Mouse (Mus musculus) liver, embryonic 16.5 days (tissue): ENCODE measurements around the gene Gm14137. TPM values are rescaled to one million over a fixed set of nuclear protein-coding genes. Genes with fewer than 3 reads are reported as not detected.
A peak's percentile ranks its signal among the peaks of the same experiment; 100 is the strongest.

Experiments
- ATAC-seq: fragments of 200-750 bp; cut with Nextera tagmentation; 2 replicates; pipeline ENCODE4 v1.8.0; 2017; ENCODE audit warnings: low read depth, mild to moderate bottlenecking, moderate number of reproducible peaks, moderate library complexity
- H3K27ac ChIP-seq: fragments of 300-500 bp; sonication (generic); 2 replicates; pipeline ENCODE4 v1.5.1; 2014; ENCODE audit warnings: mild to moderate bottlenecking, low read length
- H3K27me3 ChIP-seq: fragments of 300-500 bp; sonication (generic); 2 replicates; pipeline ENCODE4 v1.6.1; 2014; ENCODE audit warnings: low read depth, low read length, mixed read lengths; ENCODE audit not compliant: control insufficient read depth, insufficient read depth
- H3K36me3 ChIP-seq: fragments of 300-500 bp; sonication (generic); 2 replicates; pipeline ENCODE4 v1.6.1; 2014; ENCODE audit warnings: mild to moderate bottlenecking; ENCODE audit not compliant: control insufficient read depth, insufficient read depth
- H3K4me1 ChIP-seq: fragments of 300-500 bp; sonication (generic); 2 replicates; pipeline ENCODE4 v1.6.1; 2014; ENCODE audit warnings: low read depth, low read length, mixed read lengths; ENCODE audit not compliant: control insufficient read depth
- H3K4me2 ChIP-seq: fragments of 300-500 bp; sonication (generic); 2 replicates; pipeline ENCODE4 v1.6.1; 2014; ENCODE audit warnings: low read depth, low read length, mixed read lengths
- H3K4me3 ChIP-seq: fragments of 300-500 bp; sonication (generic); 2 replicates; pipeline ENCODE4 v1.5.1; 2014; ENCODE audit warnings: low read depth, mild to moderate bottlenecking, low read length
- H3K9ac ChIP-seq: fragments of 300-500 bp; sonication (generic); 2 replicates; pipeline ENCODE4 v1.6.1; 2014; ENCODE audit warnings: low read depth, low read length
- H3K9me3 ChIP-seq: fragments of 300-500 bp; sonication (generic); replicated peaks from 2 replicates; pipeline ENCODE4 v1.6.1; 2016; ENCODE audit warnings: low read length; ENCODE audit not compliant: control insufficient read depth
- WGBS: fragments of 180-500 bp; shearing (Covaris S2); extraction: QIAGEN DNeasy Blood & Tissue Kit; methylation state at CpG from one replicate; pipeline ENCODE4 v1.1.7; 2014; ENCODE audit not compliant: insufficient replicate concordance; 5-methylcytosine and 5-hydroxymethylcytosine counted together
- polyA plus RNA-seq: library from polyadenylated mRNA; unstranded; fragments of >200 nt; fragmentation: Nextera tagmentation; extraction: Ambion mirVana; gene quantifications from 2 replicates; pipeline ENCODE4 v1.2.1, GENCODE M21; 2015

Gm14137 gene
- 0.14 and 0.18 TPM in 2 replicates for polyA plus RNA-seq

DNA sequence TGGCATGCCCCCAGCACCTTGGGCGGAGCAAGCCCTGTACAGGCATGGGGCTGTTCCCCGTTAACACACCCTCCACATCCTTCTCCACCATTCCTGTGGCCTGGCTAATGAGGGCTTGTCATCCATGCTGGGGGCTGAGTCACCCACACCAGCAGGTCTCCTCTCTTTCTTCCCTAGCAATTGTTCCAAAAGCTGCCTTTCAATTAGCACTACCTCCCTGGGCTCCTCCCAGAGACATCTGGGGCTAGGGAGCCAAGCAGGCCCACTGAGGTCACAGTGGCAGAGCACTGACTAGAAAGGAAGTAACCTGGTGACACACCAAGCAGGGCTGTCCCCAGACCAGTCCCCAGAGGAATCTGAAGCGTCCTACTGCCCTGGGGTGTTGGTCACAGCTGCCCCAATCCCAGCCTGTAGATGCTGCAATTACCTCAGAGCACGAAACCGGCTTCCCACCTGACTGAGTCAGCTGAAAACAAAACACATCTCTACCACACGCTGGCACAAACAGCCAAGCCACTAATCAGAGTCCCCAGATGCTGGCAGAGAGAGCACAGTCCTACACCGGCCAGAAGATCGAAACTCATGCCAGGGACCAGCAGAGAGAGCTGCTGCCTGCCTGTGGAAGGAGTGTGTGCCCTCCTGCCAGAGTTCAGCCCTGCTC, at the start of gene Gm14137:
TSS of gene Gm14137 (plus strand) at position 519 of the 661 bp plus-strand sequence.
- H3K36me3 ChIP-seq: no peaks in the 10 kb centered on the region; the same call in none of the 2 replicates
- WGBS: 59% methylated on average over 8 of the region's 8 CpGs
- peaks cover 13% of the 10 kb centered on the region for H3K4me1 ChIP-seq
- H3K27ac ChIP-seq: no peak within 1 kb of the TSS
- ATAC-seq: no peak
- no peak within 1 kb of the TSS for H3K4me2 ChIP-seq
- H3K4me3 ChIP-seq: no peak within 1 kb of the TSS
- H3K9ac ChIP-seq: no peak within 1 kb of the TSS
- H3K27me3 ChIP-seq: peaks cover under 1% of the 10 kb centered on the region; the same call in 1 of the 2 replicates
- H3K9me3 ChIP-seq: no peaks in the 10 kb centered on the region

DNA sequence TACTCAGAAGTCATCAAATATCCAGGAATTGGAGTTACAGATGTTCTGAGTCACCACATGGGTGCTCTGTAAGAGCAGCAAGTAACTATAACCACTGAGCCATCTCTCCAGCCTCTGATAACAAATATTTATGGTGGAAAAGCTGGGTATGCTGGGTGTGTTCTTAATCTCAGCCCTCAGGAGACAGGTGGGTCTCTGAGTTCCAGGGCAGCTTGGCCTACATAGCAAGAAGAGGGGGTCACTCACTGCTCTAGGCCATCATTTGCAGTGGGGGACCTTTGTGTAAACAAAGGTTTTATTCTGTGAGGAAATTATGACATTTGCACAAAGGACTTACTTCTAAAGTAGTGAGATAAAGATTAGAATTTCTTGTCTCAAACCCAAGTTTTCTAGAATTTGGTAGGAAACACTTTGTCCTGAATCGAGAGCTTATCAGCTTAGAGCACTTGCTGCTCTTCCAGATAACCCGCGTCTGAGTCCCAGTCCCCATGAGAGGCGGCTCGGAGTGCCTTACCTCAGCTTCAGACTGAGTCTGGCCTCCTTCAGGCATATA, 37.9 kb upstream of the Gm14137 start:
- Histone ChIP-seq H3K9me3 (no peaks in the 10 kb centered on the region), H3K27ac (peak overlapping the region; percentile 97), H3K36me3 (peaks cover 72% of the 10 kb centered on the region), H3K4me3 (no peak overlapping the region), H3K27me3 (no peaks in the 10 kb centered on the region), H3K4me2 (peak overlapping the region; percentile 52), H3K4me1 (peaks cover 27% of the 10 kb centered on the region), H3K9ac (peak overlapping the region; percentile 36; the same call in 1 of the 2 replicates)
- ATAC-seq: peak; percentile 98
- 23% methylated on average over 5 of the region's 5 CpGs for WGBS

GRCm38 (mm10) chr2:119145199-119145598, 29.1 kb upstream of the Gm14137 start:
- no peak overlapping the region for H3K27ac ChIP-seq
- peaks cover 71% of the 10 kb centered on the region for H3K36me3 ChIP-seq
- H3K4me3 ChIP-seq: no peak overlapping the region
- H3K9ac ChIP-seq: no peak overlapping the region
- no peak overlapping the region for H3K4me2 ChIP-seq
- 80% methylated on average over 2 of the region's 2 CpGs for WGBS
- no peaks in the 10 kb centered on the region for H3K27me3 ChIP-seq
- ATAC-seq: peak; percentile 53
- H3K9me3 ChIP-seq: no peaks in the 10 kb centered on the region; the same call in 1 of the 2 replicates
- no peaks in the 10 kb centered on the region for H3K4me1 ChIP-seq

DNA sequence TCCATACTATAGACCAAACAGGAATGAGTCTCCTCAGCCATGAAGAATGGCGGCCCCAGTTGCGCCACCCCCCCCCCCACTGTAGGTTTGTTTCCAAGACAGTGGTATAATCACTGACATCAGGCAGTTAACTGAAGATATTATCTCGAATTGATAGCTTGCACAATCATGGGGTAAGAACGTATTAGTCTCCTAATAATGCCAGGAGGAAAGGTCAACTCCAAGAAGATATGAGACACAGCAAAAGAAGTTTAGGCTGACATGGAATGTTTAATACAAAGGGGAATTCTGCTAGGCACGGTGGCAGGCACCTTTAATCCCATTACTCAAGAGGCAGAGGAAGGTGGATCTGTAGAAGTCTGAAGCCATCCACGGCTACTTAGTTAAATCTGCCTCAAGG, 27.9 kb upstream of the Gm14137 start:
- Histone ChIP-seq H3K4me3 (no peak overlapping the region), H3K9me3 (no peaks in the 10 kb centered on the region; the same call in 1 of the 2 replicates), H3K27ac (no peak overlapping the region), H3K36me3 (peaks cover 72% of the 10 kb centered on the region), H3K9ac (no peak overlapping the region), H3K27me3 (no peaks in the 10 kb centered on the region), H3K4me2 (no peak overlapping the region), H3K4me1 (no peaks in the 10 kb centered on the region)
- WGBS: 84% methylated on average over 6 of the region's 6 CpGs
- no peak for ATAC-seq

DNA sequence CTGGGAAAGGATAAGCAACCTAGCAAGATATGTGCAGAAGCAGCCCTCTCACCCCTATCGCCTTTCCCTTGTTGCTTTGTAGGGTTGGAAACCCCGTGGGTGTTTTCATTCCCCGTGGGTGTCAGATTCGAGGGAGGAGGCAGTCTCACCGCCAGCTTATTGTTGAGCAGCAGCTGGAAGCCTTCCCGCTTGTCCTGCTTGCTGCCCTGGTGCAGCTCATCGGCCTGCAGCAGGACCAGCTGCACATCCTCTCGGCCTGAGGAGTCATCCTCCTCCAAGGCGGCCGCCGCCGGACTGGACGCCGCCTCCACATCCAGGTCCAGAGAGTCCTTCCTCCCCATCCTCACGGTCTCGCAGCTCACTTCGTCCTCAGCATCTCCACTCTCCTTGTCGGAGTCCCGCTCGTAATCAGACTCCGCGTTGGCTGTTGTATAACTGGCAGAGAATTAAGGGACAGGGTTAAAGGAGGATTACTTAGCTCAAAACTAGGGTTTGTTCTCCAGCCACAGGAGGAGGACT, 27.1 kb upstream of the Gm14137 start:
- H3K4me1 ChIP-seq: peaks cover 5% of the 10 kb centered on the region
- ATAC-seq: no peak
- H3K9me3 ChIP-seq: no peaks in the 10 kb centered on the region; the same call in 1 of the 2 replicates
- WGBS: 93% methylated on average over 22 of the region's 22 CpGs
- H3K4me3 ChIP-seq: no peak overlapping the region
- peaks cover 71% of the 10 kb centered on the region for H3K36me3 ChIP-seq
- no peak overlapping the region for H3K9ac ChIP-seq
- no peak overlapping the region for H3K4me2 ChIP-seq
- no peaks in the 10 kb centered on the region for H3K27me3 ChIP-seq
- H3K27ac ChIP-seq: no peak overlapping the region

DNA sequence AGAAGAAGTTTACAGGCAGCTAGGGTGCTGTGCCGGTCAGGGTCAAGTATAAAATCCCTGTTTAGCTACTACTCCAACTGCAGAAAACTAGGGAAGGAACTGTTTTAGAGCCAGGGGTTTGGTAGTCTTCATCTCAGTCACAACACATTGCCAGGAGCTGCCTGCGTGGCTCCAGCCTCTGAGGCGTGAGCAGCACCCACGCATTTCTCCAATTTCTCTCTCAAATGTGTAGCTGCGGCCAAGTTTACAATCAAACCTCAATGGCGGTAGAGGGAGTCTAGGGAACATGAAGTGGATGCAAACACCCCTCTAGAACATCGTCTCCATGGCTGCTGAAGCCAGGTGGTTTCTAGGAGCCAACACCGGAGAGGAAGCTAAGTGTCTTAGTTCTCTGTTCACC, 26.5 kb upstream of the Gm14137 start:
- Histone ChIP-seq H3K4me2 (no peak overlapping the region), H3K9me3 (no peaks in the 10 kb centered on the region; the same call in 1 of the 2 replicates), H3K4me3 (no peak overlapping the region), H3K27ac (no peak overlapping the region), H3K36me3 (peaks cover 69% of the 10 kb centered on the region), H3K27me3 (no peaks in the 10 kb centered on the region), H3K9ac (no peak overlapping the region), H3K4me1 (peaks cover 8% of the 10 kb centered on the region)
- no peak for ATAC-seq
- WGBS: 88% methylated on average over 8 of the region's 8 CpGs

GRCm38 (mm10) chr2:119152255-119152654, 22.1 kb upstream of the Gm14137 start:
- H3K4me3 ChIP-seq: no peak overlapping the region
- H3K9me3 ChIP-seq: no peaks in the 10 kb centered on the region
- no peak for ATAC-seq
- H3K27ac ChIP-seq: 0 out of 2 replicates have a peak overlapping the region, but pooled peaks have one; percentile 16
- 54% methylated on average over 6 of the region's 6 CpGs for WGBS
- H3K4me1 ChIP-seq: peaks cover 34% of the 10 kb centered on the region
- no peak overlapping the region for H3K9ac ChIP-seq
- peaks cover 55% of the 10 kb centered on the region for H3K36me3 ChIP-seq
- no peaks in the 10 kb centered on the region for H3K27me3 ChIP-seq
- H3K4me2 ChIP-seq: no peak overlapping the region

GRCm38 (mm10) chr2:119154683-119155082, 19.6 kb upstream of the Gm14137 start:
- H3K9ac ChIP-seq: peak overlapping the region; percentile 96
- no peaks in the 10 kb centered on the region for H3K9me3 ChIP-seq
- H3K4me3 ChIP-seq: peak overlapping the region; percentile 99
- peaks cover 36% of the 10 kb centered on the region for H3K36me3 ChIP-seq
- peak overlapping the region; percentile 77 for H3K4me2 ChIP-seq
- 50% methylated on average over 2 of the region's 2 CpGs for WGBS
- H3K27ac ChIP-seq: peak overlapping the region; percentile 97
- peaks cover 38% of the 10 kb centered on the region for H3K4me1 ChIP-seq
- no peaks in the 10 kb centered on the region for H3K27me3 ChIP-seq
- ATAC-seq: peak; percentile 25

DNA sequence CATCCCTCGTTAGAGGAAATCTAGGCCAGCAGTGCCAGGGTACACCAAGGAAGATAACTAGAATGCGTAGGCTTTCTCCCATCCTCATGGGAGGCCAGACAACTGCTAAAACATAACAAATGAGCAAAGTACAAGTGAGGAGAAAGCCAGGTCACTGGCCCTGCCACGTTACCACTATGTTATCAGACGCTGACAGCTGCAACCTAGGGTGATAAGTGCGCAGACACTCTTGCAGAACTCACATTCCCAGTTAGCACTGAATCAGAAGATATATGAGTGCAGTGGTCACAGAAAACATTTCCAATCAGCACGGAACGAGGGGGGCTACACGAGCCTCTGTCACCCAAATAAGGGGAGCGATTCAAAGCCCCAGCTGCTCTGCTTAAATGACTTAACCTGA, 18.9 kb upstream of the Gm14137 start:
- peaks cover 32% of the 10 kb centered on the region for H3K36me3 ChIP-seq
- 14% methylated on average over 9 of the region's 9 CpGs for WGBS
- H3K9ac ChIP-seq: peak overlapping the region; percentile 96
- no peaks in the 10 kb centered on the region for H3K27me3 ChIP-seq
- peak overlapping the region; percentile 99 for H3K4me3 ChIP-seq
- peak overlapping the region; percentile 77 for H3K4me2 ChIP-seq
- peak overlapping the region; percentile 97 for H3K27ac ChIP-seq
- peaks cover 38% of the 10 kb centered on the region for H3K4me1 ChIP-seq
- H3K9me3 ChIP-seq: no peaks in the 10 kb centered on the region
- ATAC-seq: peak; percentile 86
